Mouse (Mus musculus) gastrocnemius, postnatal 10 days (tissue): ENCODE data around the gene Stard3. TPM values are rescaled to one million over a fixed set of nuclear protein-coding genes. Genes with fewer than 3 reads are reported as not detected.

ENCODE experiments used
- DNase-seq: peaks from one replicate; pipeline ENCODE4 v3.0.0; 2021; ENCODE audit warnings: mixed read lengths
- long read RNA-seq, 2 experiments: library from polyadenylated mRNA; stranded (forward); transcript quantifications; one replicate each; pipeline ENCODE4 v2.0.0; 2021
- total RNA-seq, 2 experiments: library from RNA; stranded (reverse); gene quantifications; 2 replicates each; pipeline ENCODE4 v1.2.3; 2021

The Stard3 gene
- total RNA-seq, result 10 to 100 TPM; 11.4 to 12.1 TPM
- long read RNA-seq, experiment 1, transcript Stard3-201 (15 exons, 2,070 nt), result major isoform, 28 of 41 reads
- long read RNA-seq, experiment 1, partial matches to known transcripts, result 4 of 41 reads
- long read RNA-seq, experiment 1, other reads (novel, unspliced or antisense), result 9 of 41 reads
- long read RNA-seq, experiment 2, transcript Stard3-201 (15 exons, 2,070 nt), result major isoform, 18 of 35 reads
- long read RNA-seq, experiment 2, partial matches to known transcripts, result 4 of 35 reads
- long read RNA-seq, experiment 2, other reads (novel, unspliced or antisense), result 13 of 35 reads

- peak; percentile 89 for DNase-seq
Measured at GRCm38 (mm10) chr11:98358161-98359083, at the start of gene Stard3. TSS of gene Stard3 (plus strand) at chr11:98358368.

- DNase-seq, result peak; percentile 76
Measured at GRCm38 (mm10) chr11:98313790-98314323, 44.3 kb upstream of the Stard3 start.

GRCm38 (mm10) chr11:98317479-98317878 is 40.7 kb upstream of the Stard3 start:
- no peak for DNase-seq

GRCm38 (mm10) chr11:98318421-98319116 is 39.6 kb upstream of the Stard3 start:
- no peak for DNase-seq

- no peak for DNase-seq
Measured at GRCm38 (mm10) chr11:98319120-98319519, 39.0 kb upstream of the Stard3 start.

- no peak for DNase-seq
Measured at GRCm38 (mm10) chr11:98319544-98319943, 38.6 kb upstream of the Stard3 start.

- no peak for DNase-seq
Measured at GRCm38 (mm10) chr11:98319944-98320343, 38.2 kb upstream of the Stard3 start.

- no peak for DNase-seq
Measured at GRCm38 (mm10) chr11:98320381-98320780, 37.8 kb upstream of the Stard3 start.

- DNase-seq, result no peak
Measured at GRCm38 (mm10) chr11:98320806-98321676, 37.1 kb upstream of the Stard3 start.

GRCm38 (mm10) chr11:98321677-98322003 is 36.5 kb upstream of the Stard3 start:
- no peak for DNase-seq

GRCm38 (mm10) chr11:98322159-98322558 is 36.0 kb upstream of the Stard3 start:
- no peak for DNase-seq

- DNase-seq, result no peak
Measured at GRCm38 (mm10) chr11:98323136-98323866, 34.9 kb upstream of the Stard3 start.

- no peak for DNase-seq
Measured at GRCm38 (mm10) chr11:98323933-98324332, 34.2 kb upstream of the Stard3 start.

GRCm38 (mm10) chr11:98325191-98325820 is 32.9 kb upstream of the Stard3 start:
- DNase-seq, result no peak

- no peak for DNase-seq
Measured at GRCm38 (mm10) chr11:98325821-98326218, 32.3 kb upstream of the Stard3 start.

GRCm38 (mm10) chr11:98326741-98327135 is 31.4 kb upstream of the Stard3 start:
- no peak for DNase-seq

GRCm38 (mm10) chr11:98327136-98328030 is 30.8 kb upstream of the Stard3 start:
- DNase-seq, result no peak

- DNase-seq, result no peak
Measured at GRCm38 (mm10) chr11:98328031-98328370, 30.2 kb upstream of the Stard3 start.

GRCm38 (mm10) chr11:98328371-98329069 is 29.6 kb upstream of the Stard3 start:
- DNase-seq, result no peak
